Mouse (Mus musculus) testis, adult 2 months (tissue): ENCODE measurements at regions not wholly inside any gene's neighbourhood (a gene's known extent, or its start where the extent isn't known, plus 50 kb on each side); places are given as distances from the start of the nearest gene placed in this dataset.

ENCODE experiments used
- H3K27ac ChIP-seq: fragments of 200-500 bp; 2 replicates; pipeline ENCODE4 v1.5.1; 2012; ENCODE audit warnings: low read depth, low read length; ENCODE audit not compliant: control insufficient read depth, insufficient read depth
- H3K27me3 ChIP-seq: fragments of 200-500 bp; 2 replicates; pipeline ENCODE4 v1.6.1; 2012; ENCODE audit warnings: mild to moderate bottlenecking, low read length, moderate library complexity; ENCODE audit not compliant: control insufficient read depth, insufficient read depth
- H3K36me3 ChIP-seq: fragments of 200-500 bp; 2 replicates; pipeline ENCODE4 v1.6.1; 2012; ENCODE audit warnings: mild to moderate bottlenecking, low read length; ENCODE audit not compliant: control insufficient read depth, insufficient read depth
- H3K4me1 ChIP-seq: fragments of 200-500 bp; 2 replicates; pipeline ENCODE4 v1.6.1; 2012; ENCODE audit warnings: low read length; ENCODE audit not compliant: control insufficient read depth, insufficient read depth
- H3K4me3 ChIP-seq: fragments of 200-500 bp; 2 replicates; pipeline ENCODE4 v1.5.1; 2012; ENCODE audit warnings: low read depth, mild to moderate bottlenecking, low read length, moderate library complexity, mixed read lengths; ENCODE audit not compliant: control insufficient read depth
- CTCF ChIP-seq: fragments of 200-500 bp; IDR thresholded peaks from 2 replicates; pipeline ENCODE4 v1.5.1; 2012; ENCODE audit warnings: low read depth, mild to moderate bottlenecking, inconsistent platforms, low read length, moderate library complexity; ENCODE audit not compliant: control insufficient read depth, insufficient read depth, insufficient replicate concordance
- POLR2A ChIP-seq: fragments of 200-500 bp; IDR thresholded peaks from 2 replicates; pipeline ENCODE4 v1.6.1; 2012; ENCODE audit warnings: low read depth, mild to moderate bottlenecking, inconsistent platforms, low read length, moderate library complexity; ENCODE audit not compliant: control insufficient read depth

- H3K4me3 ChIP-seq: no peak overlapping the region
- H3K27ac ChIP-seq: no peak overlapping the region
- no peaks in the 10 kb centered on the region for H3K27me3 ChIP-seq
- no peak for TF ChIP-seq CTCF
- H3K4me1 ChIP-seq: no peaks in the 10 kb centered on the region
- H3K36me3 ChIP-seq: no peaks in the 10 kb centered on the region
These were observed 135.0 kb downstream of the Cemip2 start for GRCm38 (mm10) chr19:21913005-21913670.

- no peaks in the 10 kb centered on the region for H3K36me3 ChIP-seq
- no peaks in the 10 kb centered on the region for H3K27me3 ChIP-seq
- H3K4me1 ChIP-seq: no peaks in the 10 kb centered on the region
- no peak overlapping the region for H3K27ac ChIP-seq
- TF ChIP-seq CTCF: no peak
- TF ChIP-seq POLR2A: no peak
- no peak overlapping the region for H3K4me3 ChIP-seq
These were observed 135.8 kb downstream of the Cemip2 start for GRCm38 (mm10) chr19:21913748-21914611.

- no peak overlapping the region for H3K27ac ChIP-seq
- H3K36me3 ChIP-seq: no peaks in the 10 kb centered on the region
- H3K27me3 ChIP-seq: no peaks in the 10 kb centered on the region
- H3K4me1 ChIP-seq: no peaks in the 10 kb centered on the region
- no peak overlapping the region for H3K4me3 ChIP-seq
- TF ChIP-seq CTCF (no peak), POLR2A (no peak)
These were observed 136.5 kb downstream of the Cemip2 start for GRCm38 (mm10) chr19:21914658-21915057.

- Histone ChIP-seq H3K4me3 (no peak overlapping the region), H3K4me1 (no peaks in the 10 kb centered on the region), H3K27ac (no peak overlapping the region), H3K36me3 (no peaks in the 10 kb centered on the region), H3K27me3 (no peaks in the 10 kb centered on the region)
- TF ChIP-seq CTCF: no peak
- no peak for TF ChIP-seq POLR2A
These were observed 140.0 kb downstream of the Cemip2 start for GRCm38 (mm10) chr19:21918113-21918512.

GRCm38 (mm10) chr19:21919074-21919473 is 140.9 kb downstream of the Cemip2 start:
- Histone ChIP-seq H3K36me3 (no peaks in the 10 kb centered on the region), H3K4me1 (no peaks in the 10 kb centered on the region)
- TF ChIP-seq POLR2A (no peak), CTCF (no peak)

GRCm38 (mm10) chr19:21940114-21940513 is 162.0 kb downstream of the Cemip2 start:
- H3K4me3 ChIP-seq: no peak overlapping the region
- H3K4me1 ChIP-seq: no peaks in the 10 kb centered on the region; the same call in 1 of the 2 replicates
- H3K27ac ChIP-seq: no peak overlapping the region
- no peaks in the 10 kb centered on the region for H3K36me3 ChIP-seq
- TF ChIP-seq CTCF: no peak
- TF ChIP-seq POLR2A: no peak
- no peaks in the 10 kb centered on the region for H3K27me3 ChIP-seq

More at GRCm38 (mm10) chr19:21919074-21919473, 140.9 kb downstream of the Cemip2 start:
- no peak overlapping the region for H3K27ac ChIP-seq
- H3K4me3 ChIP-seq: no peak overlapping the region
- H3K27me3 ChIP-seq: no peaks in the 10 kb centered on the region

- no peak overlapping the region for H3K27ac ChIP-seq
- TF ChIP-seq POLR2A (no peak), CTCF (no peak)
- no peaks in the 10 kb centered on the region for H3K36me3 ChIP-seq
- no peak overlapping the region for H3K4me3 ChIP-seq
- H3K27me3 ChIP-seq: no peaks in the 10 kb centered on the region
- H3K4me1 ChIP-seq: no peaks in the 10 kb centered on the region; the same call in 1 of the 2 replicates
These were observed 163.6 kb downstream of the Cemip2 start for GRCm38 (mm10) chr19:21941720-21942119.
